Mouse (Mus musculus) erythroblast, embryonic 14.5 days (primary cell): ENCODE data around the gene Znrd1as.

Experiments used
- GATA1 ChIP-seq: IDR thresholded peaks from 2 replicates; pipeline ENCODE4 v1.6.1; 2012; ENCODE audit warnings: low read length, inconsistent platforms, mixed read lengths
- TAL1 ChIP-seq: IDR thresholded peaks from 3 replicates; pipeline ENCODE4 v1.6.1; 2012; ENCODE audit warnings: low read length, inconsistent platforms, mixed read lengths

DNA sequence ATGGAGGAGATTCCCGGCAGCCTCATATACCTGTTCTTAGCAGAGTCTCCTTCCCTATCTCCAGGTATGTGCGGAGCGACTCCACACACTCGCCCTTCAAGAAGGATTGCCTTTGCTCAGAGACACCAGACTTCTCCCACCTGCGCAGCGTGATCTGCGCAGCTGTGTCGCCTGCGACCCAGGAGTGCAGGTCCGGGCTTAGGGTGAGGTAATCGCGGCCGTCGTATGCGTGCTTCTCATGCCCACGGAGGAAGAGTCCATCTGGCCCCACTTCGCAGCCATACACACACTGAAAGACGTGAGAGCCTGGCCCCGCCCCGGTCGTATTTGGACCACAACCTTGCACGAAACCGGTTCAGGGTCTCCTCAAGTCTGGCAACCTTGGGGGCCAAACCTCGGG, 30.1 kb downstream of the Znrd1as start:
- TF ChIP-seq GATA1 (no peak), TAL1 (no peak)
